Mouse (Mus musculus): ENCODE results near the gene Prss2. TPM values are rescaled to one million over a fixed set of nuclear protein-coding genes. Genes with fewer than 3 reads are reported as not detected.
"Not testable (repeated sequence)": the region's sequence is repeated elsewhere in the genome, so short reads cannot be mapped to it uniquely, and the experiment has no call there.

Gene Prss2
- 0.16 TPM in 1 of 2 replicates, not detected in the other for polyA plus RNA-seq (2012; rRNA removed)

- DNase-seq (ENCODE audit: extremely low spot score in 1 of 2, low spot score in 1 of 2) = no peak
Observed at GRCm38 (mm10) chr6:41521487-41521886, at the start of gene Prss2. Prss2 (plus strand) TSS chr6:41521787.

DNA sequence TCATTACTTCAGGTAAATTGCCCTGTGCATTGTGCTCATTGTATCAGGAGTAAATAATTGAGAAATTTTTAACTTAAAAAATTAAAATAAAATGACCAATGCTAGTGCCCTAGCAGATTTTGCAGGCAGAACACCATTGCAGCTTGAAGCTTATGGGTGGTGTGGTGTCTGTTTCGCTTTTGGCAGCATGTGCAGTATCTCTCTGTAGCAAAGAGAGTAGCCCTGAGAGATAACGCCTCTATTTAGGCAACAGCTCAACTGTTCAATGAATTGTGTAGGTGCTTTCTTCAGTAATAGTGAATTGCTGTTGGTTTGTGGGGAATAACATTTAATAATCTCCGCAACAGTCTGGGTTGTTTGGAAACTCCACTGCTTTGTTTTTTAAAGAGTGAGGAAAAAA, 22.2 kb upstream of the Prss2 start:
- DNase-seq (ENCODE audit: extremely low spot score in 1 of 2, low spot score in 1 of 2) = no peak

DNA sequence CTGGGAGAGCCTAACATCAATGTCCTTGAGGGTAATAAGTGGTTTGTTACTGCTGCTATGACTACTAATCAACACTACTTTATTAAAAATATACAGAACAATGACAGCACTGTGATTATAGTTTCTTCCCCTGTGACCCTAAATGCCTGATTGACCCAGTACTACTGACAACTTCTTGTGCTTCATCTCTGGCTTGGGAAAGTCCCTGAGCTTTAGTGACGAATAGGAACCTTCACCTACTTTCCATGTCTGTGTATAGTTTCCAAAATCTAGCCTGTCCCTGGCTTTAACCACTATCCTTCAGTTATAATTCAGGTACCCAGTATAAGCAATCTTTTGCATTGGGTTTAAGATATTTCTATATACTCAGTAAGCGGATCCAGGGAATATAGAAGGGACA, 16.7 kb upstream of the Prss2 start:
- no peak for DNase-seq (ENCODE audit: extremely low spot score in 1 of 2, low spot score in 1 of 2)

- DNase-seq (ENCODE audit: extremely low spot score in 1 of 2, low spot score in 1 of 2) = peak in 1 of 2 experiments; percentile 3
Observed at GRCm38 (mm10) chr6:41505323-41505722, 16.3 kb upstream of the Prss2 start.

GRCm38 (mm10) chr6:41518017-41518524, 3.5 kb upstream of the Prss2 start:
- peak in 1 of 2 experiments; percentile 21 for DNase-seq (ENCODE audit: extremely low spot score in 1 of 2, low spot score in 1 of 2)

DNA sequence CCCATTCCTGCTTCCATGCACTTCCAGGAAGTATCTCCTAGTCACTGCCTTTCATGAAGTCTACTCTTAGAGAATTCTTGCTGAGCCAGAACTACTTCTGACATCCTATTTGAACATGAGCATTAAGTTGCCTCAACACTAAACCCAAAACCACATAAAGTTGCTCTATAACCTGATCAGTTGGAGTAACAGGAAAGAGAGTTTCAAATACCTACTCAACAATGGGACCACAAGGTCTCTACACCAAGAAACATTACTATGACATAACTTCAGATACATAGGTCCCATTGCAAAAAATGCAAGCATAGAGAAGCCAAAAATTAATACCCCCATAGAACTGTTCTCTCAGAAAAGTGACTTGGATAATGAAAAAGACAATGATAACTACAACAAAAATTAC, 4.9 kb downstream of the Prss2 start:
- DNase-seq (ENCODE audit: extremely low spot score in 1 of 2, low spot score in 1 of 2) = no peak

DNA sequence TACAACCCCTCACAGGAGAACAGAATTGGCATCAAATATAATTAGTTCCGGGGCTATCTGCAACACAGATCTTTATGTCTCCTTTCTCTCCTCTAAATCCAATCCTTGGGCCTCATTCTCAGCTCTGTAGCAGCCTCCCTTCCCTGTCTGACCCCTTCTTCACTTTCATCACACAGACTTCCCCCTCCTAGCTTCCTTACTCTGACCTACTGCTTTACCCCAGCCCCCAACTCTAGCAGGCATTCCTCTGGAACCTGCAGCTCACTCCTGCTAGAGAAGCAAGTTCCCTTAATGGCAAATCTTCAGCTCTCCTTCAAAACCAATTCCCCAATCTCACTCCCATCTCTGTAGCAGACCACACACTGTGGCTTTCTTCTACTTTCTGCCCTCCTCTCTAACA, 5.8 kb downstream of the Prss2 start:
- DNase-seq (ENCODE audit: extremely low spot score in 1 of 2, low spot score in 1 of 2) = no peak

- peak in 1 of 2 experiments; percentile 67 for DNase-seq (ENCODE audit: extremely low spot score in 1 of 2, low spot score in 1 of 2)
Observed at GRCm38 (mm10) chr6:41529987-41530386, 8.4 kb downstream of the Prss2 start.

DNA sequence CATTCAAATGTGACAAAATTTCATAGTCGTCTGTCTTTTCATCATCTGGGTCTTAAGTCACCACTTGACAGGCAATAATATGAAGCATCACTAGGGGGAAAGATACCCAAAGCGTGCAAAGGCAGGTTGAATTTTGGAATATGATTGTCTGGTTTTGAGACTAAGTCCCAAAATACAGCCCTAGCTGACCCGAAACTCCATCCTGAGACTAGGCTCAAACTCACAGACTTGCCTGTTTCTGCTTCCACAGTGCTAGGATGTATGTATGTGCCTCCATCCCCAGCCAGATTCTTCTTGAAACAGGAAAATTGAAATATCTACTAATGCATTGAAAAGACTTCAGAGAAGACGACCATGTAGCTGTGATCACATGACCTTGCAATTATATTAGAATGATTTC, 10.6 kb downstream of the Prss2 start:
- DNase-seq (ENCODE audit: extremely low spot score in 1 of 2, low spot score in 1 of 2) = no peak

- no peak for DNase-seq (ENCODE audit: extremely low spot score in 1 of 2, low spot score in 1 of 2)
Observed at GRCm38 (mm10) chr6:41532687-41533284, 11.2 kb downstream of the Prss2 start.

- no peak for DNase-seq (ENCODE audit: extremely low spot score in 1 of 2, low spot score in 1 of 2)
Observed at GRCm38 (mm10) chr6:41537376-41537775, 15.8 kb downstream of the Prss2 start.

DNA sequence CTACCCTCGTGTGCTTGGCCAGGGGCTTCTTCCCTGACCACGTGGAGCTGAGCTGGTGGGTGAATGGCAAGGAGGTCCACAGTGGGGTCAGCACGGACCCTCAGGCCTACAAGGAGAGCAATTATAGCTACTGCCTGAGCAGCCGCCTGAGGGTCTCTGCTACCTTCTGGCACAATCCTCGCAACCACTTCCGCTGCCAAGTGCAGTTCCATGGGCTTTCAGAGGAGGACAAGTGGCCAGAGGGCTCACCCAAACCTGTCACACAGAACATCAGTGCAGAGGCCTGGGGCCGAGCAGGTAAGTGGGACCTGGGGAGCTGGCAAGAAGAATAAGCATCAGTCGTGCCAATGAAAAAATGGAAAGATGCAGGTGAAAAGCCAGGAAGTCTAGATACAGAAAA, 16.7 kb downstream of the Prss2 start:
- DNase-seq (ENCODE audit: extremely low spot score in 1 of 2, low spot score in 1 of 2) = not testable (repeated sequence)

DNA sequence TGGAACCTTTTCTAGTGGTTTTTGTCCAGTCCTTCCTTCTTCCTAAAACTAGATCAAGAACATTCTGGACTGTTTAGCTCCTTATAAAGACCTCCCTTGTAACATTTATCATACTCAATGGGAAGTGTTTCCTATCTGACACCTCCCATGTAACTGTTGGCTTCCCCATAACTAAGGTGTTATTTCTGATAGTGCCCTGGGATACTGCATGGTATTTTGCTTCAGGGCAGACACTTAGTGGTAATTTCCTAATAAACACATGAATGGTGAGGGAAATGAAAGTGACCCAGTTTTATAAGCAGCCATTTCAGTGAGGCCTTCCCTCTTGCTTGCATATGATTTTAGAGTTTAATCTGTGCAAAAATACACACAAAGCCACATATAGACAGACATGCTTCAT, 19.2 kb downstream of the Prss2 start:
- no peak for DNase-seq (ENCODE audit: extremely low spot score in 1 of 2, low spot score in 1 of 2)

GRCm38 (mm10) chr6:41541746-41542145, 20.2 kb downstream of the Prss2 start:
- no peak for DNase-seq (ENCODE audit: extremely low spot score in 1 of 2, low spot score in 1 of 2)

DNA sequence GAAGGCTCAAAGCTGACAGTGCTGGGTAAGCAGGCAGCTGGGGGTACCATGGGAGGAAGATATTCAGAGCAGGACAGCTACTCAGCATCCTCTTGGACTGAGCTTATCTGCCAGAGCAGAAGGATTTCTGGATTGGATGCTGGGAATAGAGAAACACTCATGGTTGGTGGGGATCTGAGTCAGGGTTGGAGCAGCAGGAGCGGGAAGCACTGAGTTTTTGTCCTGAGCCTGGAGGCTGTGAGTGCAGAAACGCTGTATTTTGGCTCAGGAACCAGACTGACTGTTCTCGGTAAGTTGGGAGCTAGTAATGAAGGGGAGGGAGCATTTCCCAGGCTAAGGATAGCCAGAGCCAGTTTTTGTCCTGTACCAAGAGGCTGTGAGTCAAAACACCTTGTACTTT, 21.4 kb downstream of the Prss2 start:
- no peak for DNase-seq (ENCODE audit: extremely low spot score in 1 of 2, low spot score in 1 of 2)

GRCm38 (mm10) chr6:41543411-41544050, 21.9 kb downstream of the Prss2 start:
- no peak for DNase-seq (ENCODE audit: extremely low spot score in 1 of 2, low spot score in 1 of 2)

- no peak for DNase-seq (ENCODE audit: extremely low spot score in 1 of 2, low spot score in 1 of 2)
Observed at GRCm38 (mm10) chr6:41544381-41544924, 22.9 kb downstream of the Prss2 start.

GRCm38 (mm10) chr6:41545266-41545665, 23.7 kb downstream of the Prss2 start:
- DNase-seq (ENCODE audit: extremely low spot score in 1 of 2, low spot score in 1 of 2) = no peak

DNA sequence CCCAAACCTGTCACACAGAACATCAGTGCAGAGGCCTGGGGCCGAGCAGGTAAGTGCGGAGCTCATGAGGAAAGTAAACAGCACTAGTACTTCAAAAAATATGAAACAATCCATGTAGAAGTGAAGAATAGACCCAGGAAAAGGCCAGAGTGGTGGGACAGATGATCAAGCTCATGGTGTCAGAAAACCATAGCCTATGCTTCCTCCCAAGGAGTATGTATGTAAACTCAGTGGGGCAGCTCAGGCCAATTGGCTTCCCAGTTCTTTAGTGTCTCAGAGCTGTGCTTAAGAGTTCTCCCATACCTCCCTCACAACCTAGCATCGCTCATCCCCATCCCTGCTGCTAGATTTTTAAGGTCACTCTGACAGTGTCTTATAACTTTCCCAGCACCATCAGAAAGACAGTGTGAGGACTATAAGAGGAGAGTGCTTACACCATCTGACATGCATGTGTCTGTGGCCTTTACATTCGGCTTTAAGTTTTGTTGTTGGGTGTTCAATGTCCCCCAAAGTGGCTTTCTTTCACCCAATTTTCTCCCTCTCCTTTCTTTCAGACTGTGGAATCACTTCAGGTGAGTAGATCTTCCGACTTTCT, 25.6 kb downstream of the Prss2 start:
- DNase-seq (ENCODE audit: extremely low spot score in 1 of 2, low spot score in 1 of 2) = no peak

DNA sequence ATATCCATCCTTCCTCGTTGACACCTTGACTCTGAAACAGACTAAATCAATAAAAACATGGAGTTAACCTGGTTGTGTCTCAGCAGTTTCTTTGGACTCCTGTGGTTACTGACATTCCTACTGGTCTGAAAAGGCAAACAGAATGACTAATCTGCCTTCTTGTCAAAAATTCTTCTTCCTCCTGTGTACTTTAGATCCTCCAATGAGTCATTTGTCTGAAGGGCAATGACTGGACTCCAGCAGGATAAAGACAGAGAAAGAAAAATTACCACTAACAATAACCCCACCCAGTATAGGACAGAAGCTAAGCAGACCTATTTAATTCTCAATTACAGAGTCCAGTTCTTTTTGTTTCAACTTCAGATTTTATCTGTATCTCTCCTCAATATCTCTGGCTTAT, 26.7 kb downstream of the Prss2 start:
- no peak for DNase-seq (ENCODE audit: extremely low spot score in 1 of 2, low spot score in 1 of 2)

- peak in 1 of 2 experiments; percentile 25 for DNase-seq (ENCODE audit: extremely low spot score in 1 of 2, low spot score in 1 of 2)
Observed at GRCm38 (mm10) chr6:41553356-41554010, 31.9 kb downstream of the Prss2 start.

Measured in frontal cortex, adult 2 months (tissue).